Mouse (Mus musculus) forebrain, embryonic 15.5 days (tissue): ENCODE data around the gene Coro1b. TPM values are rescaled to one million over a fixed set of nuclear protein-coding genes. Genes with fewer than 3 reads are reported as not detected.

Experiments used
- ATAC-seq: fragments of 200-750 bp; cut with Nextera tagmentation; replicated peaks from 2 replicates; pipeline ENCODE4 v1.8.0; 2017; ENCODE audit warnings: mild to moderate bottlenecking, moderate TSS enrichment, moderate library complexity
- H3K27ac ChIP-seq: fragments of 300-500 bp; sonication (generic); replicated peaks from 2 replicates; pipeline ENCODE4 v1.5.1; 2015; ENCODE audit warnings: mild to moderate bottlenecking, inconsistent platforms
- H3K27me3 ChIP-seq: fragments of 300-500 bp; sonication (generic); 2 replicates; pipeline ENCODE4 v1.6.1; 2015; ENCODE audit warnings: inconsistent platforms
- H3K36me3 ChIP-seq: fragments of 300-500 bp; sonication (generic); 2 replicates; pipeline ENCODE4 v1.6.1; 2015; ENCODE audit warnings: mild to moderate bottlenecking, inconsistent platforms
- H3K4me1 ChIP-seq: fragments of 300-500 bp; sonication (generic); 2 replicates; pipeline ENCODE4 v1.6.1; 2015; ENCODE audit warnings: inconsistent platforms
- H3K4me2 ChIP-seq: fragments of 300-500 bp; sonication (generic); replicated peaks from 2 replicates; pipeline ENCODE4 v1.6.1; 2015; ENCODE audit warnings: mild to moderate bottlenecking, inconsistent platforms
- H3K4me3 ChIP-seq: fragments of 300-500 bp; sonication (generic); 2 replicates; pipeline ENCODE4 v1.5.1; 2015; ENCODE audit warnings: mild to moderate bottlenecking, inconsistent platforms
- H3K9ac ChIP-seq: fragments of 300-500 bp; sonication (generic); replicated peaks from 2 replicates; pipeline ENCODE4 v1.6.1; 2015; ENCODE audit warnings: mild to moderate bottlenecking, inconsistent platforms
- H3K9me3 ChIP-seq: fragments of 300-500 bp; sonication (generic); 2 replicates; pipeline ENCODE4 v1.6.1; 2016; ENCODE audit warnings: inconsistent platforms
- WGBS: fragments of 180-500 bp; shearing (Covaris S2); methylation state at CpG from one replicate; pipeline ENCODE4 v1.1.7; 2015; ENCODE audit warnings: mixed read lengths; 5-methylcytosine and 5-hydroxymethylcytosine counted together
- polyA plus RNA-seq: library from polyadenylated mRNA; unstranded; fragments of >200 nt; fragmentation: Nextera tagmentation; extraction: Ambion mirVana; gene quantifications from 2 replicates; pipeline ENCODE4 v1.2.1, GENCODE M21; 2015

Gene Coro1b
- 144 and 145 TPM in 2 replicates for polyA plus RNA-seq

- peak; percentile 96 for ATAC-seq
- WGBS: under 1% methylated on average over 29 of the region's 33 CpGs
- peaks cover 6% of the 10 kb centered on the region for H3K36me3 ChIP-seq
- peak within 1 kb of the TSS; percentile 68 for H3K9ac ChIP-seq
- H3K4me3 ChIP-seq: peak within 1 kb of the TSS; percentile 70
- peak within 1 kb of the TSS; percentile 53 for H3K27ac ChIP-seq
- peak within 1 kb of the TSS; percentile 65 for H3K4me2 ChIP-seq
- H3K9me3 ChIP-seq: no peaks in the 10 kb centered on the region
- peaks cover 24% of the 10 kb centered on the region for H3K4me1 ChIP-seq
- H3K27me3 ChIP-seq: no peaks in the 10 kb centered on the region
Measured at GRCm38 (mm10) chr19:4148491-4148806, at the start of gene Coro1b. Coro1b (plus strand) TSS chr19:4148619.

- no peak overlapping the region for H3K4me3 ChIP-seq
- no peaks in the 10 kb centered on the region for H3K27me3 ChIP-seq
- H3K27ac ChIP-seq: no peak overlapping the region; the same call in 1 of the 2 replicates
- no peak for ATAC-seq
- H3K4me2 ChIP-seq: 0 out of 2 replicates have a peak overlapping the region, but pooled peaks have one; percentile 3
- H3K36me3 ChIP-seq: no peaks in the 10 kb centered on the region
- peaks cover 50% of the 10 kb centered on the region for H3K4me1 ChIP-seq
- 9% methylated on average over 9 of the region's 9 CpGs for WGBS
- H3K9ac ChIP-seq: no peak overlapping the region
- no peaks in the 10 kb centered on the region for H3K9me3 ChIP-seq
Measured at GRCm38 (mm10) chr19:4099056-4099455, 49.4 kb upstream of the Coro1b start.

GRCm38 (mm10) chr19:4099837-4100717 lies 48.3 kb upstream of the Coro1b start, which contains the start of gene Pitpnm1:
Pitpnm1 (plus strand) TSS chr19:4099998.
- H3K27me3 ChIP-seq: no peaks in the 10 kb centered on the region
- peak within 1 kb of the TSS; percentile 61 for H3K4me3 ChIP-seq
- H3K36me3 ChIP-seq: no peaks in the 10 kb centered on the region
- H3K9me3 ChIP-seq: no peaks in the 10 kb centered on the region
- H3K9ac ChIP-seq: peak within 1 kb of the TSS; percentile 55
- H3K4me1 ChIP-seq: peaks cover 50% of the 10 kb centered on the region
- H3K4me2 ChIP-seq: peak within 1 kb of the TSS; percentile 92
- H3K27ac ChIP-seq: peak within 1 kb of the TSS; percentile 9
- ATAC-seq: no peak
- WGBS: 1% methylated on average over 52 of the region's 53 CpGs

- H3K4me2 ChIP-seq: peak overlapping the region; percentile 92
- ATAC-seq: no peak
- H3K4me3 ChIP-seq: peak overlapping the region; percentile 61
- no peaks in the 10 kb centered on the region for H3K9me3 ChIP-seq
- peaks cover 49% of the 10 kb centered on the region for H3K4me1 ChIP-seq
- H3K27ac ChIP-seq: peak overlapping the region; percentile 9
- WGBS: under 1% methylated on average over 52 of the region's 52 CpGs
- H3K9ac ChIP-seq: peak overlapping the region; percentile 55
- H3K36me3 ChIP-seq: no peaks in the 10 kb centered on the region
- no peaks in the 10 kb centered on the region for H3K27me3 ChIP-seq
Measured at GRCm38 (mm10) chr19:4100718-4101261, 47.6 kb upstream of the Coro1b start.

GRCm38 (mm10) chr19:4101466-4101865 lies 47.0 kb upstream of the Coro1b start:
- H3K4me2 ChIP-seq: peak overlapping the region; percentile 92
- no peaks in the 10 kb centered on the region for H3K36me3 ChIP-seq
- peak overlapping the region; percentile 61 for H3K4me3 ChIP-seq
- H3K27me3 ChIP-seq: no peaks in the 10 kb centered on the region
- 52% methylated on average over 6 of the region's 6 CpGs for WGBS
- ATAC-seq: no peak
- peaks cover 43% of the 10 kb centered on the region for H3K4me1 ChIP-seq
- no peaks in the 10 kb centered on the region for H3K9me3 ChIP-seq
- H3K27ac ChIP-seq: peak overlapping the region; percentile 9
- peak overlapping the region; percentile 55 for H3K9ac ChIP-seq

- Histone ChIP-seq H3K4me3 (no peak overlapping the region), H3K4me2 (no peak overlapping the region), H3K27ac (no peak overlapping the region), H3K4me1 (peaks cover 42% of the 10 kb centered on the region), H3K9ac (peak overlapping the region; percentile 55; the same call in 1 of the 2 replicates), H3K9me3 (no peaks in the 10 kb centered on the region), H3K36me3 (no peaks in the 10 kb centered on the region), H3K27me3 (no peaks in the 10 kb centered on the region)
- 96% methylated on average over 2 of the region's 2 CpGs for whole genome bisulfite sequencing
- ATAC-seq: no peak
Measured at GRCm38 (mm10) chr19:4102049-4102448, 46.4 kb upstream of the Coro1b start.

- no peak overlapping the region for H3K9ac ChIP-seq
- H3K9me3 ChIP-seq: no peaks in the 10 kb centered on the region
- no peaks in the 10 kb centered on the region for H3K27me3 ChIP-seq
- H3K4me2 ChIP-seq: no peak overlapping the region
- H3K36me3 ChIP-seq: no peaks in the 10 kb centered on the region
- WGBS: 94% methylated on average over 12 of the region's 12 CpGs
- H3K4me1 ChIP-seq: peaks cover 38% of the 10 kb centered on the region
- no peak overlapping the region for H3K4me3 ChIP-seq
- ATAC-seq: no peak
- no peak overlapping the region for H3K27ac ChIP-seq
Measured at GRCm38 (mm10) chr19:4102626-4103025, 45.8 kb upstream of the Coro1b start.

- no peak for ATAC-seq
- Histone ChIP-seq H3K4me1 (peaks cover 32% of the 10 kb centered on the region), H3K4me3 (no peak overlapping the region), H3K9ac (no peak overlapping the region), H3K36me3 (no peaks in the 10 kb centered on the region), H3K27ac (no peak overlapping the region), H3K9me3 (no peaks in the 10 kb centered on the region), H3K27me3 (no peaks in the 10 kb centered on the region), H3K4me2 (no peak overlapping the region)
- 93% methylated on average over 18 of the region's 18 CpGs for WGBS
Measured at GRCm38 (mm10) chr19:4103294-4103693, 45.1 kb upstream of the Coro1b start.

GRCm38 (mm10) chr19:4103792-4104191 lies 44.6 kb upstream of the Coro1b start:
- 95% methylated on average over 3 of the region's 3 CpGs for WGBS
- Histone ChIP-seq H3K9ac (no peak overlapping the region), H3K36me3 (no peaks in the 10 kb centered on the region), H3K9me3 (no peaks in the 10 kb centered on the region), H3K27me3 (no peaks in the 10 kb centered on the region), H3K4me2 (no peak overlapping the region), H3K4me3 (no peak overlapping the region), H3K4me1 (peaks cover 32% of the 10 kb centered on the region), H3K27ac (no peak overlapping the region)
- ATAC-seq: no peak

- H3K36me3 ChIP-seq: no peaks in the 10 kb centered on the region
- H3K4me2 ChIP-seq: no peak overlapping the region
- H3K27me3 ChIP-seq: no peaks in the 10 kb centered on the region
Measured at GRCm38 (mm10) chr19:4104675-4105194, 43.7 kb upstream of the Coro1b start.

GRCm38 (mm10) chr19:4106654-4107053 lies 41.8 kb upstream of the Coro1b start:
- Histone ChIP-seq H3K4me2 (no peak overlapping the region), H3K9me3 (no peaks in the 10 kb centered on the region), H3K4me3 (no peak overlapping the region), H3K36me3 (0 out of 2 replicates have a peak, but pooled peaks cover 3% of the 10 kb centered on the region), H3K9ac (no peak overlapping the region), H3K27ac (no peak overlapping the region), H3K4me1 (peaks cover 6% of the 10 kb centered on the region), H3K27me3 (no peaks in the 10 kb centered on the region)
- 93% methylated on average over 14 of the region's 14 CpGs for WGBS
- no peak for ATAC-seq

More at GRCm38 (mm10) chr19:4104675-4105194, 43.7 kb upstream of the Coro1b start:
- ATAC-seq: no peak
- Histone ChIP-seq H3K9ac (no peak overlapping the region), H3K4me3 (no peak overlapping the region), H3K27ac (no peak overlapping the region), H3K4me1 (peaks cover 26% of the 10 kb centered on the region), H3K9me3 (no peaks in the 10 kb centered on the region)
- WGBS: 93% methylated on average over 16 of the region's 16 CpGs

GRCm38 (mm10) chr19:4108535-4108934 lies 39.9 kb upstream of the Coro1b start:
- Histone ChIP-seq H3K4me3 (no peak overlapping the region), H3K4me1 (0 out of 2 replicates have a peak, but pooled peaks cover 3% of the 10 kb centered on the region), H3K27ac (no peak overlapping the region), H3K27me3 (no peaks in the 10 kb centered on the region), H3K36me3 (peaks cover 7% of the 10 kb centered on the region), H3K9me3 (no peaks in the 10 kb centered on the region), H3K9ac (no peak overlapping the region), H3K4me2 (no peak overlapping the region)
- ATAC-seq: no peak
- 86% methylated on average over 9 of the region's 9 CpGs for WGBS
